Mouse (Mus musculus) heart, embryonic 16.5 days (tissue): ENCODE data around the gene Kars. TPM values are rescaled to one million over a fixed set of nuclear protein-coding genes. Genes with fewer than 3 reads are reported as not detected.

Experiments
- ATAC-seq: fragments of 200-750 bp; cut with Nextera tagmentation; replicated peaks from 2 replicates; pipeline ENCODE4 v1.8.0; 2017; ENCODE audit warnings: moderate number of reproducible peaks; ENCODE audit not compliant: insufficient read depth, low FRiP score; ENCODE audit errors: extremely low read depth
- H3K27ac ChIP-seq: fragments of 300-500 bp; sonication (generic); 2 replicates; pipeline ENCODE4 v1.5.1; 2014; ENCODE audit warnings: mild to moderate bottlenecking, low read length, control low read depth, moderate library complexity
- H3K27me3 ChIP-seq: fragments of 300-500 bp; sonication (generic); 2 replicates; pipeline ENCODE4 v1.6.1; 2014; ENCODE audit warnings: low read length, mixed read lengths; ENCODE audit not compliant: control insufficient read depth, insufficient read depth
- H3K36me3 ChIP-seq: fragments of 300-500 bp; sonication (generic); 2 replicates; pipeline ENCODE4 v1.6.1; 2014; ENCODE audit not compliant: control insufficient read depth, insufficient read depth
- H3K4me1 ChIP-seq: fragments of 300-500 bp; sonication (generic); 2 replicates; pipeline ENCODE4 v1.6.1; 2014; ENCODE audit warnings: low read length, mixed read lengths; ENCODE audit not compliant: control insufficient read depth, insufficient read depth
- H3K4me2 ChIP-seq: fragments of 300-500 bp; sonication (generic); 2 replicates; pipeline ENCODE4 v1.6.1; 2014; ENCODE audit warnings: low read depth, mild to moderate bottlenecking, control low read depth, low read length
- H3K4me3 ChIP-seq: fragments of 300-500 bp; sonication (generic); 2 replicates; pipeline ENCODE4 v1.5.1; 2014; ENCODE audit warnings: mild to moderate bottlenecking, control low read depth, low read length
- H3K9ac ChIP-seq: fragments of 300-500 bp; sonication (generic); 2 replicates; pipeline ENCODE4 v1.6.1; 2014; ENCODE audit warnings: low read length, control low read depth
- H3K9me3 ChIP-seq: fragments of 300-500 bp; sonication (generic); replicated peaks from 2 replicates; pipeline ENCODE4 v1.6.1; 2016; ENCODE audit warnings: low read length; ENCODE audit not compliant: control insufficient read depth
- WGBS: fragments of 180-500 bp; shearing (Covaris S2); extraction: QIAGEN DNeasy Blood & Tissue Kit; methylation state at CpG from one replicate; pipeline ENCODE4 v1.1.7; 2014; 5-methylcytosine and 5-hydroxymethylcytosine counted together
- polyA plus RNA-seq: library from polyadenylated mRNA; unstranded; fragments of >200 nt; fragmentation: Nextera tagmentation; extraction: Ambion mirVana; gene quantifications from 2 replicates; pipeline ENCODE4 v1.2.1, GENCODE M21; 2015

Gene Kars
- polyA plus RNA-seq, 1 experiment from 2014 or later, result 139 TPM

DNA sequence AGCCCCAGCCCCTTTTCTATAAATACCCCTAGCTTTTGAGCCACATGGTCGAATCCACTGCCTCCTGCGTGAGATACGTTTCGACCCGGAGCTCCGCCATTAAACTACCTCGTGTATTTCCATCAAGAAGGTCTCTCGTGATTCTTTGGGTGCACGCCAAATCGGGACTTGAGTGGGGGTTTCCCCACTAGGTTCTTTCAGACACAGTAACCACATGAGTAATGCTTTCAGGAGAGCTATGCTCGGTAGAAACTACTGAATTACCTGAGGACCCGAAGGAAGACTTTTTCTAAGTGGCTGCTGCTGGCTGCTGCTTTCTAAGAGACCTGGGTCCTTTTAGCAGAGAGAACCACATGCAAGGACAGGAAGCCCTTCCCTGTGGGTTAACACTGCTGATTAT lies 37.0 kb downstream of the Kars start:
- Histone ChIP-seq H3K4me2 (no peak overlapping the region), H3K4me3 (no peak overlapping the region), H3K4me1 (no peaks in the 10 kb centered on the region), H3K9ac (no peak overlapping the region), H3K36me3 (peaks cover 11% of the 10 kb centered on the region), H3K27ac (no peak overlapping the region), H3K27me3 (no peaks in the 10 kb centered on the region), H3K9me3 (peaks cover 3% of the 10 kb centered on the region; the same call in 1 of the 2 replicates)
- WGBS, result 96% methylated on average over 12 of the region's 12 CpGs
- ATAC-seq, result no peak

DNA sequence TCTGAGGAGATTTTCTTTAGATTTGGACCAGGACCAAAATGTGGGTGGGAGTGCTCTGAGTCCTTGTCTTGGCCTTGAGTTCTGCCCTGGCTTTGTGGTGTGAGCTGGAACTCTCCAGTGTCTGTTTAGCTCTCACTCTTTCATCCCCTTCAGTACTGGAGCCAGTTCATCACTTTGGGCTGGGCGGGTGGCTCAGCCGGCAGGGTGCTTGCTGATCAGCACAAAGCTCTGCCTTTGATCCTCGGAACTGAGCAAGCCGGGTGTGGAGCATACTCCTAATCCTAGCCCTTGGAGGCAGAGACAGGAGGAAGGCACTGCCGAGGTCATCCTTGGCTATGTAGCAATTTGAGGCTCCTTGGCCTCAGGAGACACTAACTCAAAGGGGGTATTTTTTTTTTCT lies 42.1 kb downstream of the Kars start:
- no peak for ATAC-seq
- no peaks in the 10 kb centered on the region for H3K9me3 ChIP-seq
- H3K27me3 ChIP-seq, result no peaks in the 10 kb centered on the region
- H3K9ac ChIP-seq, result no peak overlapping the region
- H3K4me2 ChIP-seq, result no peak overlapping the region
- no peak overlapping the region for H3K4me3 ChIP-seq
- 48% methylated on average over 5 of the region's 5 CpGs for WGBS
- no peak overlapping the region for H3K27ac ChIP-seq
- peaks cover 9% of the 10 kb centered on the region for H3K36me3 ChIP-seq
- H3K4me1 ChIP-seq, result no peaks in the 10 kb centered on the region

DNA sequence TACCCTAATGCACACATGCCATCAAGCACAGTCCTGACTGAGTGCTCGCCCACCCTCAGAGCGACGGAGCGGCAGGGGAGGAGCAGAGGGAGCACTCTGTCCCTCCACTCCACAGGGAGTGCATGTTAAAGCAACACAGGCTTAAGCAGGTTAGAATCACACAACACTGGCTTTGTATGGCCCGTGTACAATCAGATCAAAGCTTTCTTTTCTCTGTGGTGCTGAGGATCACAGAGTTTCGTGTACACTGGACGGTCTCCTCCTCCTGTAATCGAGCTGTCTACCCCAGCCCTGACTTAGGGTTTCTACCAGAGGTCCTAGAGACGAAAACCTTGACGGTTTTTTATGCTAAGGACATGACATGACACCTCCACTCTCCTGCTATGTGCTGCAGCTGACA lies 42.6 kb downstream of the Kars start:
- no peak overlapping the region for H3K27ac ChIP-seq
- H3K36me3 ChIP-seq, result peaks cover 8% of the 10 kb centered on the region
- no peaks in the 10 kb centered on the region for H3K4me1 ChIP-seq
- no peak overlapping the region for H3K9ac ChIP-seq
- WGBS, result 86% methylated on average over 10 of the region's 10 CpGs
- no peak for ATAC-seq
- no peaks in the 10 kb centered on the region for H3K9me3 ChIP-seq
- H3K4me2 ChIP-seq, result no peak overlapping the region
- H3K4me3 ChIP-seq, result no peak overlapping the region
- H3K27me3 ChIP-seq, result no peaks in the 10 kb centered on the region

DNA sequence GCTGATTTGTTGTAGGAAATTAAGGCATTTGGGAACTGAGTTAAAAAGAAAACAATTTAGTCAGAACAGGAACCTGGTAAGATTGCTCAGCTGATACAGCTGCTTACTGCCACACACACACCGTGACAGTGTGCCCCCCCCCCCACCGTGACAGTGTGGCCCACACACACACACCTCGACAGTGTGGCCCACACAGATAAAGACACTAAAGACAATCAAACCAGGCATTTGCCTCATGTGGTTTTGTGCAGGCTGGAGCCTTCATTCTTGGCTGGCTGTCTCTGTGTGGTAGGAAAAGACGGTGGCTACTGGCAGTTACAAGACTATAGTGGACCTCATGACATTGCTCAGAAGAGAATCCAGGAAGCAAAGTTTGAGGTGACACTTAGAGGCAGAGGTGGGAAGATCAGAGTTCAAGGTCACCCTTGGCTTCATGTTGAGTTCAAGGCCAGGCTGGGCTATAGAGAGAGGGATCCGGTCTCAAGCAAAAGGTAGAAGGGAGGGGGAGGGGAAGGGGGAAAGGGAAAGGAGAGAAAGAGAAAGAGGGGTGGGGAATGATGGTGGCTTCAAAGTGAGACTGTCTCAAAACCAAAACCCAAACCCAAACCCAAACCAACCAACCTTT lies 43.8 kb downstream of the Kars start:
- H3K9me3 ChIP-seq, result no peaks in the 10 kb centered on the region
- WGBS, result 70% methylated on average over 5 of the region's 5 CpGs

DNA sequence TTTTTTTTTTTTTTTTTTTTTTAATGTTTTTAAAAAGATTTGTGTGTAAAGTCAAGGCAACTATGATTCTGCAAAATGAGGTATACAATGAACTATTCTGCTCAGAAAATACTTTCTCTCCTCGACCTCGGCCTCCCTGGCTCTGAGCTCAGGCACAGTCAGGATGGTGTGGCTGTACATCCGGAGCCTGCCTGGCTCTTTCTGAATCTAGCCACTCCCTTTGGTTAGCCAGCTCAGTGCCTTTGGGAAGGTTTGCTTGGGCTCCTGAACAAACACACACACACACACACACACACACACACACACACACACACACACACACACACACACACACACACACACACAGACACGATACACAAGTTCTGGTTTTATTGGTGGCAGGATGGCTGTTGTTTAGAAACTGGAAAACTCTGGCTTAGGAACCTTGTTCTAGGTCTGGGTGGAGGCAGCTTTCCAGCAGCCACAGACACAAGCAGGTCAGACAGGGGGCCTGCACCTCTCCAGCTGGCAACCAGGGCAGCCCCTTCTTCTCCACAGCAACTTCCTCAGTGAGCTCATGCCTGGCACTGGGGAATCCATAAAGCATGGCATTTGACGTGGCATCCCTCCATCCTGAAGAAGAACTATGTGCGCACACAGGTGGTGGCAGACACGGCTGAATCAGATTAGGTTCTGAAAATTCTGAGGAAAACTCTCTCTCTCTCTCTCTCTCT lies 46.1 kb downstream of the Kars start:
- Histone ChIP-seq H3K4me1 (peaks cover 12% of the 10 kb centered on the region), H3K9me3 (no peaks in the 10 kb centered on the region), H3K27ac (no peak overlapping the region), H3K4me2 (no peak overlapping the region), H3K27me3 (no peaks in the 10 kb centered on the region), H3K4me3 (no peak overlapping the region), H3K9ac (no peak overlapping the region), H3K36me3 (0 out of 2 replicates have a peak, but pooled peaks cover 3% of the 10 kb centered on the region)
- ATAC-seq, result no peak
- 73% methylated on average over 7 of the region's 7 CpGs for WGBS

More for the DNA sequence above, 43.8 kb downstream of the Kars start:
- Histone ChIP-seq H3K27me3 (no peaks in the 10 kb centered on the region), H3K4me1 (peaks cover 11% of the 10 kb centered on the region), H3K27ac (no peak overlapping the region), H3K4me2 (no peak overlapping the region), H3K9ac (no peak overlapping the region), H3K4me3 (no peak overlapping the region), H3K36me3 (0 out of 2 replicates have a peak, but pooled peaks cover 3% of the 10 kb centered on the region)
- no peak for ATAC-seq

DNA sequence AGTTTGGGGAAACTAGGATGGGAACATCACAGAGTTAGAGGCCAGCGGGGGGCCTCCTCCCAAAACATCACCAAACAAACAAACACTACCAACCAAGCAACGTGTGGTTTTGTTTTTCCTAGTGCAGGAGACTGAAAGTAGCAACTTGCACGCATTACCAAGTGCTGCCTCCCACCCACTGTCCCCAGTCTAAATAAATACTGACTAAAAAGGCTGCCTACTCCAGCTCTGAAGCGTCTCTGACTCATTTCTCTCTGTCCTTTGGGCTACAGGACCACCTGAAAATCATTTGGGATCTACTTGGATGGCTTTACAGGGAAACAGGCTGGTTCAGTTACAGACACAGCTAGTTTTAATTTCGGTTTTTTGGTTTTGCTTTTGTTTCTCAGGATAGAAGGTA lies 46.8 kb downstream of the Kars start:
- no peak for ATAC-seq

DNA sequence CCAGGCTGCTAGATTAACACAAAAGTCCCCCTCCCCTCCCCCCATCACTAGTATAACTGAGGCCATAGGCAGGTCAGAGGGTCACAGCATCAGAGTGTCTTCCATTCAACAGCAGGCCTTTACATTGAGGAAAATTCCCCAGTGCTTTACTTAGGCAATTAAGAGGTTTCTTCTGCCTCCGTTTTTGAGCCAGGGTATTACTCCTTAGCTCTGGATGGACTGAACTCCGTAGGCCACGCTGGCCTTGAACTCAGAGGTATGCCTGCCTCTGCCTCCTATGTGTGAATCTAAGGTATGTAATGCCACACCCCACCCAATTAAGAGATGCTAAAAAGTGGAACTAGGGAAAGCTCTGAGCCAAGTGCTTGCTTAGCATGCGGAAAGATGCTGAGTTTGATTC lies 47.6 kb downstream of the Kars start:
- 90% methylated on average over 4 of the region's 4 CpGs for WGBS

More for the DNA sequence above, 46.8 kb downstream of the Kars start:
- Histone ChIP-seq H3K9me3 (no peaks in the 10 kb centered on the region), H3K27me3 (no peaks in the 10 kb centered on the region), H3K4me2 (no peak overlapping the region), H3K9ac (no peak overlapping the region), H3K4me1 (peaks cover 12% of the 10 kb centered on the region), H3K36me3 (0 out of 2 replicates have a peak, but pooled peaks cover 3% of the 10 kb centered on the region), H3K27ac (no peak overlapping the region), H3K4me3 (no peak overlapping the region)
- 58% methylated on average over 5 of the region's 5 CpGs for WGBS

DNA sequence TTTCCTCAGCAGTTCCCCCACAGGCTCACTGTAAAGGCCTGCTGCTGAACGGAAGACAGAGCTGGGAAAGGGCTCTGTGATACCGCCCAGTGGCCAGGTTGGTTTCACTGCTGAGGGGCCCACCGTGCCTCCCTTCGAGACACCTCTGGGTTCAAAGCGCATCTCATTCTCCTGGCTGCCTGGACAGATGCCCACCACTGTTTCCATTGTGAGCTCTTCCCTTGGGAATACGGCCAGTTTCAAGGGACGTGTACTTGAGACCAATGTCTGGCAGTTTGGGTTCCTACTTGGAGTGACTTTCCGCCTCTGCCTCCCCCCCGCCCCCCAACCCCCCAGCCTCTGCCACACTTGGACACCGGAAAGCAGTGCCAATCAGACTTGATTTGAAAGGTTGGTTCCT lies 48.0 kb downstream of the Kars start:
- Histone ChIP-seq H3K9me3 (no peaks in the 10 kb centered on the region), H3K27me3 (no peaks in the 10 kb centered on the region), H3K4me3 (no peak overlapping the region), H3K36me3 (no peaks in the 10 kb centered on the region), H3K27ac (peak overlapping the region; percentile 22), H3K4me1 (peaks cover 12% of the 10 kb centered on the region), H3K9ac (no peak overlapping the region), H3K4me2 (peak overlapping the region; percentile 27; the same call in 1 of the 2 replicates)
- no peak for ATAC-seq
- WGBS, result 59% methylated on average over 10 of the region's 10 CpGs

More for the DNA sequence above, 47.6 kb downstream of the Kars start:
- ATAC-seq, result no peak
- Histone ChIP-seq H3K9me3 (no peaks in the 10 kb centered on the region), H3K27me3 (no peaks in the 10 kb centered on the region), H3K36me3 (0 out of 2 replicates have a peak, but pooled peaks cover 3% of the 10 kb centered on the region), H3K9ac (no peak overlapping the region), H3K4me2 (no peak overlapping the region), H3K4me1 (peaks cover 12% of the 10 kb centered on the region), H3K4me3 (no peak overlapping the region), H3K27ac (no peak overlapping the region)

DNA sequence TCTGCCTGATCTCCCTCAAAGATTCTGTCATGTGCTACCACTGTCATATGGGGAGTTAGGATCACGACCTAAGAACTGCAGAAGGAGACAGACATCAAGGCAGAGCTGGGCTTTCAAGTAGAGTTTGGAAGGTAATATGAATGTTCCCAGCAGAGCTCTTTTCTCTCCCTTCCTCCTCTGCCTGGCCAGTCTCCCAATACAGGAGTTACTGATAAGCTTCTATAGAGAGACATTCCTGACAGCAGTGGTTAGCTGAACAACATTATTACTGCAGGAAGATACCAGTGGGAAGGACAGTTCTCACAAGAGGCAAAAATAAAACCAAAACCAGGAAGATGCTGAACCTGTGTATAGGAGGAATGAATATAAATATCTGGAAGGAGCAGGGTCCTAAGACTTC lies 48.5 kb downstream of the Kars start:
- H3K9ac ChIP-seq, result no peak overlapping the region
- no peak overlapping the region for H3K4me3 ChIP-seq
- ATAC-seq, result peak; percentile 50; the same call in 1 of the 2 replicates
- peak overlapping the region; percentile 57 for H3K27ac ChIP-seq
- H3K36me3 ChIP-seq, result no peaks in the 10 kb centered on the region
- H3K27me3 ChIP-seq, result no peaks in the 10 kb centered on the region
- WGBS, result 28% methylated on average over 1 of the region's 1 CpGs
- peak overlapping the region; percentile 27; the same call in 1 of the 2 replicates for H3K4me2 ChIP-seq
- peaks cover 12% of the 10 kb centered on the region for H3K4me1 ChIP-seq
- H3K9me3 ChIP-seq, result no peaks in the 10 kb centered on the region
